Mouse (Mus musculus) liver, embryonic 16.5 days (tissue): ENCODE measurements around the gene Polr2c. TPM values are rescaled to one million over a fixed set of nuclear protein-coding genes. Genes with fewer than 3 reads are reported as not detected.

ENCODE experiments used
- ATAC-seq: fragments of 200-750 bp; cut with Nextera tagmentation; 2 replicates; pipeline ENCODE4 v1.8.0; 2017; ENCODE audit warnings: low read depth, mild to moderate bottlenecking, moderate number of reproducible peaks, moderate library complexity
- H3K27ac ChIP-seq: fragments of 300-500 bp; sonication (generic); 2 replicates; pipeline ENCODE4 v1.5.1; 2014; ENCODE audit warnings: mild to moderate bottlenecking, low read length
- H3K27me3 ChIP-seq: fragments of 300-500 bp; sonication (generic); 2 replicates; pipeline ENCODE4 v1.6.1; 2014; ENCODE audit warnings: low read depth, low read length, mixed read lengths; ENCODE audit not compliant: control insufficient read depth, insufficient read depth
- H3K36me3 ChIP-seq: fragments of 300-500 bp; sonication (generic); 2 replicates; pipeline ENCODE4 v1.6.1; 2014; ENCODE audit warnings: mild to moderate bottlenecking; ENCODE audit not compliant: control insufficient read depth, insufficient read depth
- H3K4me1 ChIP-seq: fragments of 300-500 bp; sonication (generic); 2 replicates; pipeline ENCODE4 v1.6.1; 2014; ENCODE audit warnings: low read depth, low read length, mixed read lengths; ENCODE audit not compliant: control insufficient read depth
- H3K4me2 ChIP-seq: fragments of 300-500 bp; sonication (generic); 2 replicates; pipeline ENCODE4 v1.6.1; 2014; ENCODE audit warnings: low read depth, low read length, mixed read lengths
- H3K4me3 ChIP-seq: fragments of 300-500 bp; sonication (generic); 2 replicates; pipeline ENCODE4 v1.5.1; 2014; ENCODE audit warnings: low read depth, mild to moderate bottlenecking, low read length
- H3K9ac ChIP-seq: fragments of 300-500 bp; sonication (generic); 2 replicates; pipeline ENCODE4 v1.6.1; 2014; ENCODE audit warnings: low read depth, low read length
- H3K9me3 ChIP-seq: fragments of 300-500 bp; sonication (generic); replicated peaks from 2 replicates; pipeline ENCODE4 v1.6.1; 2016; ENCODE audit warnings: low read length; ENCODE audit not compliant: control insufficient read depth
- WGBS: fragments of 180-500 bp; shearing (Covaris S2); extraction: QIAGEN DNeasy Blood & Tissue Kit; methylation state at CpG from one replicate; pipeline ENCODE4 v1.1.7; 2014; ENCODE audit not compliant: insufficient replicate concordance; 5-methylcytosine and 5-hydroxymethylcytosine counted together
- polyA plus RNA-seq: library from polyadenylated mRNA; unstranded; fragments of >200 nt; fragmentation: Nextera tagmentation; extraction: Ambion mirVana; gene quantifications from 2 replicates; pipeline ENCODE4 v1.2.1, GENCODE M21; 2015

Polr2c gene
- polyA plus RNA-seq, 1 experiment from 2014 or later, result 67.0 TPM

DNA sequence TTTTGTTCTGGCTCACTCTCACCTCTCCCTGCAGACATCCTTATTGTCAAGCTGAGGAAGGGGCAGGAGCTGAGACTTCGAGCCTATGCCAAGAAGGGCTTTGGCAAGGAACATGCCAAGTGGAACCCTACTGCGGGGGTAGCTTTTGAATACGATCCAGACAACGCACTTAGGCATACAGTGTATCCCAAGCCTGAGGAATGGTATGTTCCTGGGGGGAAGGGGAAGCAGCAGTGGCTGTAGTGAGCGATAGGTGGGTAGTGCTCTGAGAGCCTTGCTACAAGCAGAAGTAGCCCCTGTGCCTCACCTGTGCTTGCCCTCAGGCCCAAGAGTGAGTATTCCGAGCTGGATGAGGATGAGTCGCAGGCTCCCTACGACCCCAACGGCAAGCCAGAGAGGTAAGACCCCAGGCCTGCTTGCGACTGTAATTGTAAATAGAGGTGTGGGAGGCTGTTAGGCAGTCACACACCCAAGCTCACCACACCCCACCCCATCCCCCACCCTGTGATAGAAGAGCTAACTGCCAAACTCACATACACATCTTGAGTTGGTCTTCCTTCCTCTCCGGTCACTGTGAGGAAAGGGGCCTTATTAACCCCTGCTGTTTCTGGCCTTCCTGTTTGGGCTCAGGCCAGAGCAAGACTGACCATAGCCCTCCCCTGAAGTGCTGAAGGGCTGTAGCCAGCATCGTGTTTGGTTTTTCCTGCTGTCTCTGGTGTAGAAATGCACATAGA lies 5.4 kb downstream of the Polr2c start:
- H3K27ac ChIP-seq, result 0 out of 2 replicates have a peak overlapping the region, but pooled peaks have one; percentile 2
- H3K4me2 ChIP-seq, result no peak overlapping the region
- no peaks in the 10 kb centered on the region for H3K9me3 ChIP-seq
- WGBS, result 76% methylated on average over 12 of the region's 12 CpGs
- no peak overlapping the region for H3K9ac ChIP-seq
- H3K4me1 ChIP-seq, result peaks cover 21% of the 10 kb centered on the region
- no peaks in the 10 kb centered on the region for H3K27me3 ChIP-seq
- H3K4me3 ChIP-seq, result no peak overlapping the region
- ATAC-seq, result no peak
- peaks cover 52% of the 10 kb centered on the region for H3K36me3 ChIP-seq

- Histone ChIP-seq H3K4me1 (peaks cover 15% of the 10 kb centered on the region), H3K27me3 (no peaks in the 10 kb centered on the region), H3K36me3 (peaks cover 52% of the 10 kb centered on the region), H3K27ac (no peak overlapping the region), H3K4me2 (no peak overlapping the region), H3K4me3 (no peak overlapping the region), H3K9me3 (no peaks in the 10 kb centered on the region), H3K9ac (no peak overlapping the region)
- WGBS, result 61% methylated on average over 10 of the region's 10 CpGs
- peak; percentile 38; the same call in 1 of the 2 replicates for ATAC-seq
These were observed 6.8 kb downstream of the Polr2c start for GRCm38 (mm10) chr8:94863897-94864673.

DNA sequence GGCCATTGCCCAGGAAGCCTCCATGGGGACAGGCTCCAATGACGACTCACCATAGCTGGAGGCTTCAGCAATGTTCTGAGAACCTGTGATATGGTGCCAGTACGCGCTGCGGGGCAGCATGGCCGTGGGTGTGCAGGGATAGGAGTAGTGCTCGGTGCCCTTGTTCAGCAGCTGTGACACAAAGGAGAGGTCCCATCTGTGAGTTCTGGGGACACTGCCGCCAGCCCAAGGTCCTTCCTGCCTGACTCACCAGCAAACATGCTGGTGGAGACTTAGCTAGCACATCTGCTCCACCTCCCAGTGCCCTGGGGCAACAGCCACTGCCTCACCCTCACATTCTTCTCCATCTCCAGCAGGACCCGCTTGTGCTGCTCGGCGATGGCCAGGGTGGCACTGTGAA lies 8.0 kb downstream of the Polr2c start:
- H3K27ac ChIP-seq, result no peak overlapping the region
- ATAC-seq, result no peak
- H3K4me2 ChIP-seq, result no peak overlapping the region
- no peaks in the 10 kb centered on the region for H3K9me3 ChIP-seq
- H3K4me3 ChIP-seq, result no peak overlapping the region
- peaks cover 15% of the 10 kb centered on the region for H3K4me1 ChIP-seq
- no peak overlapping the region for H3K9ac ChIP-seq
- H3K36me3 ChIP-seq, result peaks cover 52% of the 10 kb centered on the region
- H3K27me3 ChIP-seq, result peaks cover 6% of the 10 kb centered on the region; the same call in 1 of the 2 replicates
- WGBS, result 78% methylated on average over 10 of the region's 10 CpGs

- Histone ChIP-seq H3K27me3 (peaks cover 17% of the 10 kb centered on the region), H3K4me1 (peaks cover 24% of the 10 kb centered on the region), H3K9ac (no peak overlapping the region), H3K36me3 (peaks cover 45% of the 10 kb centered on the region), H3K4me2 (no peak overlapping the region), H3K4me3 (no peak overlapping the region), H3K9me3 (no peaks in the 10 kb centered on the region), H3K27ac (no peak overlapping the region)
- ATAC-seq, result no peak
- 78% methylated on average over 9 of the region's 9 CpGs for WGBS
These were observed 9.7 kb downstream of the Polr2c start for GRCm38 (mm10) chr8:94866921-94867320.

DNA sequence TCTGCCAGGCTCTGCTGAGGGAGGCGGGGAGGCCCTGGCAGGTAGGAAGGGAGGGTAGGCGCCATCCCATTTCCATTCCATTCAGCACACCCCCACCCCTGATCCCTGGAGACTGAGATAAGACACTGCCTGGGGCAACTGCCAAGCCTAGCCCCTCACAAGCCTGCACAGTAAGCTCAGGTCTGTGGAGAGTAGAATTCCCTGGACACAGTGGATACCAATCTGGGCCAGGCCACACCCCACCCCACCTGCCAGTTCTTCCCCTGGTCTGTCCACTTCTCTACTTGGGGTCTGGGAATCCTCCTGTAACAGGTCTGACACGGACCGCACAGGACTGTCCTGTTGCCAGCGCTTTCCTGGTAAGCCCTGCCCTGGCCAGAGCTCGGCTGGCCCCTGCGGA lies 11.9 kb downstream of the Polr2c start:
- H3K4me1 ChIP-seq, result peaks cover 15% of the 10 kb centered on the region
- no peak overlapping the region for H3K27ac ChIP-seq
- peaks cover 31% of the 10 kb centered on the region for H3K36me3 ChIP-seq
- no peak overlapping the region for H3K9ac ChIP-seq
- peaks cover 20% of the 10 kb centered on the region for H3K27me3 ChIP-seq
- no peak for ATAC-seq
- H3K4me2 ChIP-seq, result no peak overlapping the region
- no peak overlapping the region for H3K4me3 ChIP-seq
- 72% methylated on average over 7 of the region's 7 CpGs for WGBS
- no peaks in the 10 kb centered on the region for H3K9me3 ChIP-seq

- ATAC-seq, result no peak
- H3K4me1 ChIP-seq, result peaks cover 21% of the 10 kb centered on the region
- H3K27ac ChIP-seq, result no peak overlapping the region
- H3K4me3 ChIP-seq, result no peak overlapping the region
- no peak overlapping the region for H3K9ac ChIP-seq
- no peaks in the 10 kb centered on the region for H3K9me3 ChIP-seq
- H3K36me3 ChIP-seq, result peaks cover 23% of the 10 kb centered on the region
- peaks cover 25% of the 10 kb centered on the region for H3K27me3 ChIP-seq
- no peak overlapping the region for H3K4me2 ChIP-seq
- WGBS, result 55% methylated on average over 4 of the region's 4 CpGs
These were observed 12.8 kb downstream of the Polr2c start for GRCm38 (mm10) chr8:94870003-94870402.

GRCm38 (mm10) chr8:94870474-94871107 lies 13.3 kb downstream of the Polr2c start:
- H3K27me3 ChIP-seq, result peaks cover 27% of the 10 kb centered on the region

DNA sequence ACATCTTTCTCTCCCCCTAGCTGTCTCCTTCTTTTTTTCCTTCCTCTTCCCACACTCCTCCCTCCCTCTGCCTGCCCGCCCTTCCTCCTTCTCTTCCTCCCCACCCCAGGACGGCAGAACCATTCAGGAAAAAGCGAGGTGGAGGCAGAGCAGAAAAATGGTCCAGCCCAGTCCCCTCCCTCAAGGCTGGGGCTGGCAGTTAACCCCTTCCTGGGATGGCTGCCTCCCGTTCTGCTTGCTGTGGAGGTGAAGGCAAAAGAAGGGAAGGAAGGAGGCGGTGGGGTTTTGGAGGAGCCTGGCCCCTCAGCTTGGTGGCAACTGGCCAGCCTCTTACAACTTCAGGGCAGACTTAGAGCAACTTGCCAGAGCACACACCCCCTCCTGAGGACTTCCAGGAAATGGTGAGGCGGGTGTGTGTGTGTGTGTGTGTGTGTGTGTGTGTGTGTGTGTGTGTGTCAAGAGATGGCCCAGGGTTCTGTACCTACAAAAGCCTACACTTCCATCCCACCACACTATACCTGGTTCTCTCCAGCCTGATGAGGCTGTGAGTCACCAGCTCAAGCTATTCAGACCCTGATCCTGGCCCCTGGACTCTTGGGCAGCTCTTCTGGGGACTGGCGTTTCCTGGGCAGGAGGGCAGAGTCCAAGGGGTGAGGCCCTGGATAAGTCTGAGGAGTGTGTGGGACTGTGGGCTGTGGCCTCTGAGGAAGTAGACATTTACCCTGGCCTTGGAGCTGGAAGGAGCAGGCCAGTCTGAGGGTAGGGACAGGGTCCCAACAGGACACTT lies 14.1 kb downstream of the Polr2c start:
- peaks cover 27% of the 10 kb centered on the region for H3K27me3 ChIP-seq
- WGBS, result 6% methylated on average over 6 of the region's 7 CpGs
- no peak for ATAC-seq
- no peaks in the 10 kb centered on the region for H3K9me3 ChIP-seq
- H3K4me1 ChIP-seq, result peaks cover 29% of the 10 kb centered on the region
- peaks cover 10% of the 10 kb centered on the region for H3K36me3 ChIP-seq
- peak overlapping the region; percentile 45 for H3K4me2 ChIP-seq
- peak overlapping the region; percentile 14 for H3K4me3 ChIP-seq
- no peak overlapping the region for H3K9ac ChIP-seq
- H3K27ac ChIP-seq, result no peak overlapping the region

More at GRCm38 (mm10) chr8:94870474-94871107, 13.3 kb downstream of the Polr2c start:
- no peak for ATAC-seq
- no peak overlapping the region for H3K27ac ChIP-seq
- H3K36me3 ChIP-seq, result peaks cover 17% of the 10 kb centered on the region
- peak overlapping the region; percentile 14 for H3K4me3 ChIP-seq
- H3K4me1 ChIP-seq, result peaks cover 26% of the 10 kb centered on the region
- WGBS, result 12% methylated on average over 22 of the region's 22 CpGs
- H3K4me2 ChIP-seq, result peak overlapping the region; percentile 45
- no peak overlapping the region for H3K9ac ChIP-seq
- H3K9me3 ChIP-seq, result no peaks in the 10 kb centered on the region
